10 mouse cellular contexts compared by ENCODE assay signal in the genomic region with DNA sequence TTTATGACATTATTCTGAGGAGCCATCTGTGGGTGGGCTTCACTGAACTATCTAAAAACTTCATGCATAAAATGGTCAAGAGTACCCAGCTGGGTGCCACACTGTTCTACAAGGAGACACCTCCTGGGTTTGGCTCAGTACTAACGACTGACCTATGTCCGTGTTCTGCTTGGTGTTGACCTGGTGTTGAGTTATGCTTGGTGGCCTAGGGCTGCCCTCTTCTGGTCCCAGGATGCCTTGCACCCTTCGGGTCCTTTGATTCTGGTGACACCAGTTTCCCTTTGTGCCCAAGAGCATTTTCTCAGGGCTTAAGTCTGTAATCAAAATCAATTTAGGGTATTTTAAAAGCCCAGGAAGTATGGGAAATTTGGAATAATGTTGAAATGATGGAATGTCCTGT. TPM values are rescaled to one million over a fixed set of nuclear protein-coding genes. Genes with fewer than 3 reads are reported as not detected.
DNase-seq lines count a peak whose midpoint lies in the region; ATAC-seq and TF ChIP-seq lines count a peak whose summit lies in the region.
"Had no signal": no experiment of that assay in that cellular context is flagged by ENCODE, and none has a peak within 500 bp of the region (broad histone marks: within the 10 kb centered on the region; RNA-seq: fewer than 3 reads in every experiment).

No protein-coding gene starts in this region.

- TF ChIP-seq CTCF in spleen, adult 2 months (IDR thresholded peaks at IDR 0.05; ENCODE audit: extremely low read depth, insufficient read depth, insufficient read length, insufficient replicate concordance): peak; percentile 37; the same call in 1 of the 2 replicates
- peak; percentile 83 for TF ChIP-seq CTCF in hindbrain, postnatal 0 days (IDR thresholded peaks at IDR 0.05; ENCODE audit: low read depth)

- no peak for DNase-seq in frontal cortex, postnatal 14 days (ENCODE audit: low spot score in 2 of 2)
- peak in 1 of 2 experiments; percentile 15 for DNase-seq in spleen, adult 2 months (ENCODE audit: low read depth in 1 of 2, low spot score in 2 of 2)
- DNase-seq in spleen, postnatal 14 days (ENCODE audit: low spot score in 2 of 2): no peak
- peak; percentile 51 for DNase-seq in cerebellum, adult 8-10 months
- DNase-seq in hindbrain, postnatal 0 days (ENCODE audit: low spot score): peak; percentile 55
- DNase-seq in lung, postnatal 36 days: peak; percentile 65
- no peak for DNase-seq in T-cell, adult 2 months (ENCODE audit: low spot score)

- no peak overlapping the region for H3K4me3 ChIP-seq in spleen, adult 2 months (ENCODE audit: extremely low read depth, insufficient read depth, insufficient read length)
- no peak overlapping the region for H3K4me3 ChIP-seq in hindbrain, postnatal 0 days (ENCODE audit: low read length)
- H3K4me3 ChIP-seq: stomach, embryonic 15.5 days had no signal

- H3K27ac ChIP-seq in spleen, adult 2 months (ENCODE audit: insufficient read depth, low read length): no peak overlapping the region
- no peak overlapping the region for H3K27ac ChIP-seq in hindbrain, postnatal 0 days
- H3K27ac ChIP-seq: stomach, embryonic 15.5 days had no signal

- no peak overlapping the region for H3K4me2 ChIP-seq in hindbrain, postnatal 0 days (ENCODE audit: low read depth, low read length)
- H3K4me2 ChIP-seq: stomach, embryonic 15.5 days had no signal

- WGBS in spleen, adult 2 months: 6% methylated on average over 3 of the region's 3 CpGs
- 13% methylated on average over 3 of the region's 3 CpGs for WGBS in hindbrain, postnatal 0 days

- TF ChIP-seq POLR2A in spleen, adult 2 months (IDR thresholded peaks at IDR 0.05; ENCODE audit: low read depth, low read length): no peak

- H3K9ac ChIP-seq in hindbrain, postnatal 0 days (replicated peaks; ENCODE audit: low read length): no peak overlapping the region
- H3K9ac ChIP-seq: stomach, embryonic 15.5 days had no signal

- H3K27me3 ChIP-seq in spleen, adult 2 months (ENCODE audit: control insufficient read depth, insufficient read depth, low read length): no peaks in the 10 kb centered on the region
- no peaks in the 10 kb centered on the region for H3K27me3 ChIP-seq in hindbrain, postnatal 0 days (ENCODE audit: insufficient read depth, low read length)
- H3K27me3 ChIP-seq: stomach, embryonic 15.5 days had no signal

- H3K36me3 ChIP-seq in spleen, adult 2 months (ENCODE audit: control insufficient read depth, insufficient read depth, low read length): no peaks in the 10 kb centered on the region
- no peaks in the 10 kb centered on the region for H3K36me3 ChIP-seq in hindbrain, postnatal 0 days (ENCODE audit: insufficient read depth, low read length)
- H3K36me3 ChIP-seq: stomach, embryonic 15.5 days had no signal

- peak; percentile 72 for ATAC-seq in frontal cortex, adult (ENCODE audit: low TSS enrichment)
- ATAC-seq in hindbrain, postnatal 0 days: peak; percentile 58; the same call in 1 of the 2 replicates

- no peaks in the 10 kb centered on the region for H3K9me3 ChIP-seq in hindbrain, postnatal 0 days (ENCODE audit: low read length)
- H3K9me3 ChIP-seq: stomach, embryonic 15.5 days had no signal

- no peaks in the 10 kb centered on the region for H3K4me1 ChIP-seq in spleen, adult 2 months (ENCODE audit: control insufficient read depth, insufficient read depth, insufficient read length)
- peaks cover 3% of the 10 kb centered on the region; the same call in 1 of the 2 replicates for H3K4me1 ChIP-seq in hindbrain, postnatal 0 days (ENCODE audit: insufficient read depth, low read length)
- H3K4me1 ChIP-seq: stomach, embryonic 15.5 days had no signal

RNA-seq across cellular contexts. Expression of gene Cacna1s, which starts 23.5 kb away (rescaled TPM):
- polyA plus RNA-seq in spleen, adult 2 months (2012; rRNA removed): 4.3 and 5.1 TPM in 2 replicates
- total RNA-seq in hindbrain, postnatal 0 days (2014; rRNA removed): 1.9 and 4.1 TPM in 2 replicates
- 0.53 and 0.69 TPM in 2 replicates for polyA plus RNA-seq in hindbrain, postnatal 0 days (2015; fragmentation: Nextera tagmentation; extraction: Ambion mirVana)

RNA-seq across cellular contexts. Expression of gene Ascl5, which starts 25.5 kb away (rescaled TPM):
- polyA plus RNA-seq in spleen, adult 2 months (2012; rRNA removed): not detected in 2 replicates
- total RNA-seq in hindbrain, postnatal 0 days (2014; rRNA removed): not detected in 2 replicates
- polyA plus RNA-seq in hindbrain, postnatal 0 days (2015; fragmentation: Nextera tagmentation; extraction: Ambion mirVana): 0.38 and 0.47 TPM in 2 replicates
- total RNA-seq: layer of hippocampus, postnatal 25 days had no signal

RNA-seq across cellular contexts. Expression of gene Kif21b, which starts 55.1 kb away (rescaled TPM):
- polyA plus RNA-seq in spleen, adult 2 months (2012; rRNA removed): 79.2 and 111 TPM in 2 replicates
- 144 and 155 TPM in 2 replicates for total RNA-seq in hindbrain, postnatal 0 days (2014; rRNA removed)
- 22.6 and 26.8 TPM in 2 replicates for polyA plus RNA-seq in hindbrain, postnatal 0 days (2015; fragmentation: Nextera tagmentation; extraction: Ambion mirVana)

Comparison
In these comparisons a context has a peak if more than half of its experiments do, and no peak if none do; other contexts are left out.
1. DNase-seq: peak in cerebellum, adult 8-10 months (single experiment), hindbrain, postnatal 0 days (single experiment) and lung, postnatal 36 days (single experiment); none in frontal cortex, postnatal 14 days (0 of 2), spleen, postnatal 14 days (0 of 2) and T-cell, adult 2 months (single experiment).